8 mouse cellular contexts compared by ENCODE assay signal in genomic region chr14:52008321-52009203, GRCm38 (mm10). TPM values are rescaled to one million over a fixed set of nuclear protein-coding genes. Genes with fewer than 3 reads are reported as not detected.
DNase-seq lines count a peak whose midpoint lies in the region; ATAC-seq lines count a peak whose summit lies in the region.

No protein-coding gene starts in this region.

- ATAC-seq in hindbrain, embryonic 11.5 days (ENCODE audit: low FRiP score), result peak; percentile 12

- no peaks in the 10 kb centered on the region for H3K9me3 ChIP-seq in hindbrain, embryonic 11.5 days (ENCODE audit: control insufficient read depth, low read length)

- peak overlapping the region; percentile 49 for H3K4me2 ChIP-seq in hindbrain, embryonic 11.5 days (replicated peaks; ENCODE audit: low read depth, low read length)

- H3K9ac ChIP-seq in hindbrain, embryonic 11.5 days (ENCODE audit: low read depth, low read length), result peak overlapping the region; percentile 54

- H3K36me3 ChIP-seq in hindbrain, embryonic 11.5 days (ENCODE audit: control insufficient read depth, insufficient read depth, low read length), result peaks cover 12% of the 10 kb centered on the region

- WGBS in hindbrain, embryonic 11.5 days, result 55% methylated on average over 38 of the region's 38 CpGs

- peak overlapping the region; percentile 63; the same call in 1 of the 2 replicates for H3K27ac ChIP-seq in hindbrain, embryonic 11.5 days (ENCODE audit: low read depth, low read length)

- H3K27me3 ChIP-seq in hindbrain, embryonic 11.5 days (ENCODE audit: control insufficient read depth, insufficient read depth, low read length), result no peaks in the 10 kb centered on the region

- H3K4me3 ChIP-seq in hindbrain, embryonic 11.5 days (ENCODE audit: low read depth, low read length), result peak overlapping the region; percentile 21

- H3K4me1 ChIP-seq in hindbrain, embryonic 11.5 days (replicated peaks; ENCODE audit: control insufficient read depth, insufficient read depth, low read length), result peaks cover 38% of the 10 kb centered on the region

- DNase-seq in NIH3T3 (ENCODE audit: low read depth), result peak; percentile 90
- peak; percentile 96 to 97 for DNase-seq in cerebellum, postnatal 10 days
- peak; percentile 78 to 88 for DNase-seq in frontal cortex, postnatal 10 days (ENCODE audit: low spot score in 2 of 2)
- peak; percentile 96 for DNase-seq in hindbrain, embryonic 11.5 days (ENCODE audit: low spot score)
- peak; percentile 94 to 97 for DNase-seq in layer of hippocampus, postnatal 25 days (ENCODE audit: extremely low spot score in 1 of 2, low spot score in 1 of 2)
- DNase-seq in lung, postnatal 14 days, result peak; percentile 94
- DNase-seq in retina, adult 2 months (ENCODE audit: low read depth, low spot score), result peak; percentile 74
- peak; percentile 97 for DNase-seq in thymus, postnatal 14 days

RNA-seq across cellular contexts. Expression of gene Tmem253, which starts 6.9 kb away (rescaled TPM):
- polyA plus RNA-seq in hindbrain, embryonic 11.5 days (2014; fragmentation: Nextera tagmentation; extraction: Ambion mirVana), result 0.50 and 1.6 TPM in 2 replicates
- 1 to 10 TPM in 1 of 2 experiments, under 1 TPM in 1; 0.54 to 1.8 TPM for total RNA-seq in layer of hippocampus, postnatal 25 days (2021)

RNA-seq across cellular contexts. Expression of gene Zfp219, which starts 12.0 kb away (rescaled TPM):
- polyA plus RNA-seq in hindbrain, embryonic 11.5 days (2014; fragmentation: Nextera tagmentation; extraction: Ambion mirVana), result 55.3 and 67.1 TPM in 2 replicates
- total RNA-seq in layer of hippocampus, postnatal 25 days (2021), result 10 to 100 TPM; 36.0 to 39.0 TPM

RNA-seq across cellular contexts. Expression of gene Arhgef40, which starts 24.0 kb away (rescaled TPM):
- 58.5 and 58.8 TPM in 2 replicates for polyA plus RNA-seq in hindbrain, embryonic 11.5 days (2014; fragmentation: Nextera tagmentation; extraction: Ambion mirVana)
- total RNA-seq in layer of hippocampus, postnatal 25 days (2021), result 10 to 100 TPM; 27.1 to 40.5 TPM

RNA-seq across cellular contexts. Expression of gene Olfr221, which starts 33.7 kb away (rescaled TPM):
- not detected in 2 replicates for polyA plus RNA-seq in hindbrain, embryonic 11.5 days (2014; fragmentation: Nextera tagmentation; extraction: Ambion mirVana)
- not detected for total RNA-seq in layer of hippocampus, postnatal 25 days (2021)

Comparison
In these comparisons a context has a peak if more than half of its experiments do, and no peak if none do; other contexts are left out.
1. Peak in every context shown above with its lines: DNase-seq, ATAC-seq, H3K4me3 ChIP-seq and H3K27ac ChIP-seq.